Mouse (Mus musculus) splenic B cell, adult 2 months (primary cell): ENCODE measurements at regions not wholly inside any gene's neighbourhood (a gene's known extent, or its start where the extent isn't known, plus 50 kb on each side); places are given as distances from the start of the nearest gene placed in this dataset.

Experiments
- DNase-seq: peaks from one replicate; pipeline ENCODE4 v3.0.0-alpha.2; 2011; ENCODE audit warnings: low read depth, low spot score
- H3K27me3 ChIP-seq: 2 replicates; pipeline ENCODE4 v1.6.1; 2012; ENCODE audit warnings: mild to moderate bottlenecking, low read length, moderate library complexity, mixed read lengths; ENCODE audit not compliant: control insufficient read depth, poor library complexity, insufficient read depth, severe bottlenecking
- H3K36me3 ChIP-seq: 2 replicates; pipeline ENCODE4 v1.6.1; 2012; ENCODE audit warnings: mild to moderate bottlenecking, low read length, moderate library complexity, mixed read lengths; ENCODE audit not compliant: control insufficient read depth, poor library complexity, insufficient read depth, severe bottlenecking

- H3K36me3 ChIP-seq: no peaks in the 10 kb centered on the region
- H3K27me3 ChIP-seq: no peaks in the 10 kb centered on the region
- DNase-seq: no peak
Observed at GRCm38 (mm10) chr8:35224053-35224924, 541.3 kb upstream of the Gm19410 start.

GRCm38 (mm10) chr8:35224925-35225244, 540.7 kb upstream of the Gm19410 start:
- Histone ChIP-seq H3K36me3 (no peaks in the 10 kb centered on the region), H3K27me3 (no peaks in the 10 kb centered on the region)
- no peak for DNase-seq

GRCm38 (mm10) chr8:35227079-35227478, 538.5 kb upstream of the Gm19410 start:
- no peaks in the 10 kb centered on the region for H3K36me3 ChIP-seq
- no peak for DNase-seq
- H3K27me3 ChIP-seq: no peaks in the 10 kb centered on the region

GRCm38 (mm10) chr8:35228449-35228848, 537.1 kb upstream of the Gm19410 start:
- Histone ChIP-seq H3K27me3 (no peaks in the 10 kb centered on the region), H3K36me3 (no peaks in the 10 kb centered on the region)
- DNase-seq: peak; percentile 15

GRCm38 (mm10) chr8:35233520-35234186, 531.9 kb upstream of the Gm19410 start:
- DNase-seq: no peak
- Histone ChIP-seq H3K36me3 (no peaks in the 10 kb centered on the region), H3K27me3 (no peaks in the 10 kb centered on the region)

- H3K36me3 ChIP-seq: no peaks in the 10 kb centered on the region
- no peak for DNase-seq
- H3K27me3 ChIP-seq: no peaks in the 10 kb centered on the region
Observed at GRCm38 (mm10) chr8:35234436-35234835, 531.2 kb upstream of the Gm19410 start.

- H3K36me3 ChIP-seq: no peaks in the 10 kb centered on the region
- no peaks in the 10 kb centered on the region for H3K27me3 ChIP-seq
- no peak for DNase-seq
Observed at GRCm38 (mm10) chr8:35235815-35236509, 529.6 kb upstream of the Gm19410 start.

GRCm38 (mm10) chr8:35237279-35237678, 528.3 kb upstream of the Gm19410 start:
- H3K36me3 ChIP-seq: no peaks in the 10 kb centered on the region
- DNase-seq: no peak
- no peaks in the 10 kb centered on the region for H3K27me3 ChIP-seq

- H3K27me3 ChIP-seq: no peaks in the 10 kb centered on the region
- DNase-seq: no peak
- no peaks in the 10 kb centered on the region for H3K36me3 ChIP-seq
Observed at GRCm38 (mm10) chr8:35240884-35241283, 524.7 kb upstream of the Gm19410 start.

GRCm38 (mm10) chr8:35243555-35243954, 522.0 kb upstream of the Gm19410 start:
- H3K27me3 ChIP-seq: no peaks in the 10 kb centered on the region
- DNase-seq: no peak
- H3K36me3 ChIP-seq: no peaks in the 10 kb centered on the region

GRCm38 (mm10) chr8:35249747-35250375, 515.7 kb upstream of the Gm19410 start:
- Histone ChIP-seq H3K36me3 (no peaks in the 10 kb centered on the region), H3K27me3 (no peaks in the 10 kb centered on the region)
- DNase-seq: no peak

- no peak for DNase-seq
- no peaks in the 10 kb centered on the region for H3K27me3 ChIP-seq
- H3K36me3 ChIP-seq: no peaks in the 10 kb centered on the region
Observed at GRCm38 (mm10) chr8:35250641-35251040, 514.9 kb upstream of the Gm19410 start.

- H3K36me3 ChIP-seq: no peaks in the 10 kb centered on the region
- no peak for DNase-seq
- H3K27me3 ChIP-seq: no peaks in the 10 kb centered on the region
Observed at GRCm38 (mm10) chr8:35253946-35254345, 511.6 kb upstream of the Gm19410 start.

GRCm38 (mm10) chr8:35255327-35255726, 510.3 kb upstream of the Gm19410 start:
- no peaks in the 10 kb centered on the region for H3K36me3 ChIP-seq
- no peak for DNase-seq

GRCm38 (mm10) chr8:35256958-35257357, 508.6 kb upstream of the Gm19410 start:
- no peaks in the 10 kb centered on the region for H3K36me3 ChIP-seq
- DNase-seq: no peak
- H3K27me3 ChIP-seq: no peaks in the 10 kb centered on the region

More at GRCm38 (mm10) chr8:35255327-35255726, 510.3 kb upstream of the Gm19410 start:
- H3K27me3 ChIP-seq: no peaks in the 10 kb centered on the region
